Mouse (Mus musculus): ENCODE measurements around the gene Ccdc92.

DNA sequence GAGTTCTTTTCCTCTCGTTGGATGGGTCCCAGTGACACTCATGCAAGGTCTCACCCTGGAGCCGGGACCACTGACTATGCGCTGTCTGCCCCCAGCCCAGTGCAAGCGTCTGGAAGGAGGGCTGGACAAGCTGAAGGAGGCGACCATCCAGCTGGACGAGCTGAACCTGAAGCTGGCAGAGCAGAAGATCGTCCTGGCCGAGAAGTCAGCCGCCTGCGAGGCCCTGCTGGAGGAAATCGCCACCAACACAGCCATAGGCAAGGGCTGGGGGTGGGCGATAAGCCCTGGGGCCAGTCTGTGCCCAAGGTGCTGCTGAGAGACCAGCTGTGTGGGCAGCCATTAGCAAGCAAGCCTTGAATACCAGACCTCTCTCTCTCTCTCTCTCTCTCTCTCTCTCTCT is 49.8 kb downstream of the Ccdc92 start:
- no peak for TF ChIP-seq CTCF (IDR thresholded peaks at IDR 0.05)
- TF ChIP-seq POLR2A (IDR thresholded peaks at IDR 0.05; ENCODE audit: insufficient read depth, low read depth, low read length), result no peak

Data from heart, adult 2 months (tissue).